Mouse (Mus musculus) ES-Bruce4 (cell line): ENCODE measurements around the gene Phlda3.

Experiments used
- CTCF ChIP-seq: IDR thresholded peaks from one replicate; pipeline ENCODE4 v1.8.1; 2011; ENCODE audit warnings: low read depth, low read length
- EP300 ChIP-seq: IDR thresholded peaks from 2 replicates; pipeline ENCODE4 v1.6.1; 2011; ENCODE audit warnings: low read depth, low read length; ENCODE audit not compliant: insufficient read depth
- POLR2A ChIP-seq: IDR thresholded peaks from one replicate; pipeline ENCODE4 v1.8.1; 2011; ENCODE audit warnings: low read length; ENCODE audit not compliant: insufficient read depth

DNA sequence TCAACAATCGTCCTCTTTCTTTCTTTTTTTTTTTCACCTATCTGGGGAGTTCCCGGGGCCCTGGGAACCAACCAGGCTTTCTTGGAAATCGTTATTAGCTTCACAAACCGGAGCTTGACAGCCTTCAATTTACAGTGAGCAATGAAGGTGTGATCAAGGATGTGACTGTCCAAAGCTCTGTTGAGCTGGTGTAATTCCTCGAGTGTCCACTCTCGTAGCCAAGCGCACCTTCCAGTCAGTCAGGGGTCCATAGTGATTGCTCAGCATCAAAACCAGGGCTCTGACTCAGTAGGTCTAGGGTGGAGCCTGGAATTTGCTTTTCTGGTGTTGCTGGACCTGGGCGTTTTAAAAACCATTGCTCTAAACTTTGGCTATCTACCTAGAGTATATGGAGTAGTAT is 5.7 kb upstream of the Phlda3 start:
- TF ChIP-seq CTCF (no peak), POLR2A (no peak), EP300 (no peak)
